Mouse (Mus musculus) CH12.LX (cell line): ENCODE measurements around the gene Cmss1. TPM values are rescaled to one million over a fixed set of nuclear protein-coding genes. Genes with fewer than 3 reads are reported as not detected.

ENCODE experiments used
- DNase-seq: peaks from one replicate; pipeline ENCODE4 v3.0.0-alpha.2; 2013; ENCODE audit errors: extremely low read depth
- H3K27ac ChIP-seq: 2 replicates; pipeline ENCODE4 v1.5.1; 2012; ENCODE audit warnings: low read depth, mild to moderate bottlenecking, control low read depth, moderate library complexity; ENCODE audit not compliant: insufficient read depth
- H3K27me3 ChIP-seq: replicated peaks from 2 replicates; pipeline ENCODE3; 2012; ENCODE audit warnings: inconsistent platforms
- H3K36me3 ChIP-seq, 2 experiments: replicated peaks in 1 of 2; 2 replicates each; pipeline versions ENCODE3 to v1.6.1; 2012; ENCODE audit warnings: inconsistent platforms in 1 of 2, low read length in 1 of 2, mild to moderate bottlenecking in 1 of 2, mixed read lengths in 1 of 2, moderate library complexity in 1 of 2; ENCODE audit not compliant: control insufficient read depth in 1 of 2, insufficient read depth in 1 of 2
- H3K4me1 ChIP-seq, 2 experiments: 2 replicates each; pipeline ENCODE4 v1.6.1; 2012; ENCODE audit warnings: inconsistent platforms in 1 of 2, moderate library complexity in 1 of 2; ENCODE audit not compliant: insufficient read depth in 2 of 2, control insufficient read depth in 1 of 2
- H3K4me2 ChIP-seq: 2 replicates; pipeline ENCODE4 v1.6.1; 2012; ENCODE audit warnings: low read depth, mild to moderate bottlenecking, control low read depth; ENCODE audit not compliant: poor library complexity, insufficient read depth, severe bottlenecking
- H3K4me3 ChIP-seq, 3 experiments: fragments of 150-350 bp in 1 of 3; sonication (generic) in 1 of 3; replicated peaks in 1 of 3; 2 replicates each; pipeline versions ENCODE3 to v1.5.1; 2011 to 2012; ENCODE audit warnings: low read depth in 2 of 3, low read length in 2 of 3, mild to moderate bottlenecking in 2 of 3, moderate library complexity in 2 of 3, control low read depth in 1 of 3, improper control_type of control experiment in 1 of 3, inconsistent platforms in 1 of 3, mixed read lengths in 1 of 3; ENCODE audit not compliant: poor library complexity in 1 of 3
- H3K79me2 ChIP-seq: replicated peaks from 2 replicates; pipeline ENCODE4 v1.6.1; 2012; ENCODE audit warnings: mild to moderate bottlenecking, moderate library complexity; ENCODE audit not compliant: control insufficient read depth, poor library complexity, insufficient read depth, severe bottlenecking; ENCODE audit errors: extremely low read depth
- H3K9ac ChIP-seq: 2 replicates; pipeline ENCODE4 v1.6.1; 2012; ENCODE audit warnings: low read depth, mild to moderate bottlenecking, control low read depth, moderate library complexity; ENCODE audit not compliant: insufficient read depth
- H3K9me3 ChIP-seq: replicated peaks from 2 replicates; pipeline ENCODE3; 2012; ENCODE audit warnings: low read length, inconsistent platforms, mixed read lengths
- CHD1 ChIP-seq: IDR thresholded peaks from 2 replicates; pipeline ENCODE4 v1.6.1; 2012; ENCODE audit warnings: low read depth, low read length, improper control_type of control experiment, inconsistent platforms
- CHD2 ChIP-seq: IDR thresholded peaks from 2 replicates; pipeline ENCODE4 v1.6.1; 2011; ENCODE audit warnings: low read length, improper control_type of control experiment
- ETS1 ChIP-seq: conservative IDR thresholded peaks from 2 replicates; pipeline ENCODE4 v1.6.1; 2012; ENCODE audit warnings: low read depth, mild to moderate bottlenecking, inconsistent platforms, low read length, improper control_type of control experiment, moderate library complexity
- JUND ChIP-seq: conservative IDR thresholded peaks from 2 replicates; pipeline ENCODE4 v1.6.1; 2011; ENCODE audit warnings: low read depth, low read length, improper control_type of control experiment
- MAZ ChIP-seq: IDR thresholded peaks from 2 replicates; pipeline ENCODE4 v1.6.1; 2012; ENCODE audit warnings: low read depth, mild to moderate bottlenecking, inconsistent platforms, low read length, improper control_type of control experiment, moderate library complexity
- MEF2A ChIP-seq: IDR thresholded peaks from 2 replicates; pipeline ENCODE4 v1.6.1; 2014; ENCODE audit warnings: low read depth, mild to moderate bottlenecking, inconsistent platforms, low read length, improper control_type of control experiment, borderline replicate concordance
- MXI1 ChIP-seq: IDR thresholded peaks from 2 replicates; pipeline ENCODE4 v1.6.1; 2011; ENCODE audit warnings: mild to moderate bottlenecking, low read depth, low read length, improper control_type of control experiment
- NELFE ChIP-seq: IDR thresholded peaks from 2 replicates; pipeline ENCODE4 v1.6.1; 2011; ENCODE audit warnings: low read depth, low read length, improper control_type of control experiment
- RAD21 ChIP-seq: IDR thresholded peaks from 2 replicates; pipeline ENCODE4 v1.6.1; 2011; ENCODE audit warnings: low read depth, mild to moderate bottlenecking, low read length, improper control_type of control experiment, moderate library complexity
- RCOR1 ChIP-seq: conservative IDR thresholded peaks from 2 replicates; pipeline ENCODE4 v1.6.1; 2012; ENCODE audit warnings: low read depth, mild to moderate bottlenecking, inconsistent platforms, low read length, improper control_type of control experiment
- TBP ChIP-seq: conservative IDR thresholded peaks from 2 replicates; pipeline ENCODE4 v1.6.1; 2011; ENCODE audit warnings: low read depth, low read length, improper control_type of control experiment
- TCF12 ChIP-seq: IDR thresholded peaks from 2 replicates; pipeline ENCODE4 v1.6.1; 2014; ENCODE audit warnings: low read depth, mild to moderate bottlenecking, inconsistent platforms, low read length, improper control_type of control experiment
- ZC3H11A ChIP-seq: IDR thresholded peaks from 2 replicates; pipeline ENCODE4 v1.6.1; 2012; ENCODE audit warnings: low read depth, mild to moderate bottlenecking, inconsistent platforms, low read length, improper control_type of control experiment
- ZKSCAN1 ChIP-seq: IDR thresholded peaks from 2 replicates; pipeline ENCODE4 v1.6.1; 2012; ENCODE audit warnings: low read depth, inconsistent platforms, low read length, improper control_type of control experiment, borderline replicate concordance
- ZNF384 ChIP-seq: IDR thresholded peaks from 2 replicates; pipeline ENCODE4 v1.6.1; 2012; ENCODE audit warnings: low read depth, low read length, improper control_type of control experiment, inconsistent platforms
- dilution Hi-C: fragments of 300-500 bp; cut with MboI; formaldehyde crosslinking; loops from 2 replicates; pipeline ENCODE4 v1.14.3; 2020; ENCODE audit warnings: low sequenced_read_pairs; ENCODE audit not compliant: extremely low pct_unique_long_range_greater_than_20kb, extremely low pct_ligation_motif_present
- in situ Hi-C: fragments of 300-500 bp; cut with MboI; formaldehyde crosslinking; loops from 3 replicates; pipeline ENCODE4 v1.14.3; 2019; ENCODE audit warnings: low sequenced_read_pairs, low pct_ligation_motif_present, low pct_unique_long_range_greater_than_20kb, mixed read lengths
- polyA plus RNA-seq: library from polyadenylated mRNA; unstranded; fragments of >175 nt; gene quantifications from 2 replicates; pipeline ENCODE4 v1.2.1, GENCODE M21; 2012; ENCODE audit warnings: low read depth; ENCODE audit not compliant: insufficient read length
- total RNA-seq, 2 experiments: library from RNA; depleted of rRNA; stranded (reverse); fragments of 300-350 nt in 1 of 2; fragments of >200 nt in 1 of 2; gene quantifications; 2 replicates each; pipeline ENCODE4 v1.2.3; 2012 to 2014

Cmss1 gene
- total and polyA plus RNA-seq, 3 experiments: 94.7 to 107 (median 103) TPM

DNA sequence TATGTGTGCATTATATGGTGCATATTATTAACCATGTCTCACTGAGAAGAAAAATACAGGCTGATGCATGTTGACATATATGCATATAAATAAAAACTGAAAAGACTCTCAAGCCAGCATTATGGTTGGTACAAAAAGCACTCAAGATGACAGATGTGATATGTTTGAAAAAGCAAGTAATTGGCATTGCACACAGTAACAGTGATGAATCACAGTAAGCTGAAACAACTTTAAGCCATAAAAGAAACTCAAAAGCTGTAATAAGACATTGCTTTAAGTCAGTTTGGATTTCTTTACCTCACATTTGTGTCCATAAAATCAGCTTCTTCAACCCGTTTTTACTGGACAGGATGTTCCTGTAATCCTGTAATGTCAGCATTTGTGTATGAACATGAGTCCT, 41.9 kb downstream of the Cmss1 start:
- no peak overlapping the region for H3K27ac ChIP-seq
- no peaks in the 10 kb centered on the region for H3K9me3 ChIP-seq
- H3K4me3 ChIP-seq: no peak overlapping the region
- no peaks in the 10 kb centered on the region for H3K27me3 ChIP-seq
- no peak overlapping the region for H3K9ac ChIP-seq
- no peak for TF ChIP-seq CHD2
- TF ChIP-seq TCF12: no peak
- no peak for TF ChIP-seq NELFE
- no peak for TF ChIP-seq MAZ
- no peak for TF ChIP-seq MEF2A
- TF ChIP-seq RCOR1: no peak
- dilution Hi-C loops (no loop called here), in situ Hi-C loops (no loop called here)
- H3K4me1 ChIP-seq: peaks cover 11 to 45% of the 10 kb centered on the region in 2 experiments; a peak in 3 of 4 replicates
- H3K79me2 ChIP-seq: no peaks in the 10 kb centered on the region; the same call in none of the 2 replicates
- peaks cover 0 to 50% of the 10 kb centered on the region in 2 experiments for H3K36me3 ChIP-seq
- no peak overlapping the region for H3K4me2 ChIP-seq
- DNase-seq: no peak

- H3K27ac ChIP-seq: no peak overlapping the region
- H3K4me2 ChIP-seq: no peak overlapping the region
- no peak overlapping the region for H3K9ac ChIP-seq
- H3K27me3 ChIP-seq: no peaks in the 10 kb centered on the region
- TF ChIP-seq MAZ: no peak
- in situ Hi-C loops (no loop called here), dilution Hi-C loops (no loop called here)
- H3K9me3 ChIP-seq: no peaks in the 10 kb centered on the region
- peaks cover 0 to 48% of the 10 kb centered on the region in 2 experiments for H3K36me3 ChIP-seq
- H3K4me1 ChIP-seq: peaks cover 4 to 35% of the 10 kb centered on the region in 2 experiments; a peak in 2 of 4 replicates
- H3K79me2 ChIP-seq: no peaks in the 10 kb centered on the region; the same call in 1 of the 2 replicates
- no peak for DNase-seq
- no peak overlapping the region for H3K4me3 ChIP-seq
Measured at GRCm38 (mm10) chr16:57563453-57563852, 43.2 kb downstream of the Cmss1 start.

DNA sequence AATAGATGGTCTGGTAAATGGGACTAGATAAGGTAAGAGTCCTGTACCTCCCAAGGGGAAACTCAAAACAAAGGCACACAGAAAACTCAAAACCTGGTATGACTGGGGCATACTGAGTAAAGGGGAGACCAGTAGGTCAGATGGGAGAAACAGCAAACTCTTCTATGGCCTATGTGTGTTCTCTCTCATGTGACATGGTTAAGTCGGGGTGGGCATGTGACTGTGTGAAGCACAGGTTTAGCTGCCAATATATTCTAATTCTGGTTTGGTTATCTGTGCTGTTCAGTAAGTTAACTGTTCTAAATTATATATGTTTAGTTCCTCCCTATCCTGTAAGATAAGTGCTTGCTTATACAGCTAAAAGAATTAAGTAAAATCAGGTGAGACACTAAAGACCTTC, 46.5 kb downstream of the Cmss1 start:
- Histone ChIP-seq H3K4me3 (no peak overlapping the region), H3K9me3 (no peaks in the 10 kb centered on the region), H3K27ac (no peak overlapping the region), H3K4me1 (peaks cover 4 to 60% of the 10 kb centered on the region in 2 experiments; a peak in 3 of 4 replicates), H3K36me3 (peaks cover 0 to 47% of the 10 kb centered on the region in 2 experiments), H3K9ac (no peak overlapping the region), H3K27me3 (no peaks in the 10 kb centered on the region)
- dilution Hi-C loops (no loop called here), in situ Hi-C loops (no loop called here)
- no peak for TF ChIP-seq ZKSCAN1
- no peak for TF ChIP-seq JUND
- TF ChIP-seq MXI1: no peak
- TF ChIP-seq ZC3H11A: no peak
- TF ChIP-seq TBP: no peak
- no peak for TF ChIP-seq CHD2
- TF ChIP-seq NELFE: no peak
- TF ChIP-seq RAD21: no peak
- no peak for TF ChIP-seq CHD1
- TF ChIP-seq TCF12: no peak
- TF ChIP-seq ZNF384: no peak
- TF ChIP-seq MEF2A: no peak
- no peak for TF ChIP-seq ETS1
- TF ChIP-seq, all 38 proteins: peak for 0
- Histone ChIP-seq H3K4me2 (no peak overlapping the region), H3K79me2 (no peaks in the 10 kb centered on the region; the same call in 1 of the 2 replicates)
- DNase-seq: no peak
